Mouse (Mus musculus) kidney, postnatal 25 days (tissue): ENCODE data around the gene Robo4.

Experiments
- DNase-seq, 2 experiments: peaks; one replicate each; pipeline ENCODE4 v3.0.0; 2021; ENCODE audit warnings: mixed read lengths in 2 of 2

Gene Robo4

DNA sequence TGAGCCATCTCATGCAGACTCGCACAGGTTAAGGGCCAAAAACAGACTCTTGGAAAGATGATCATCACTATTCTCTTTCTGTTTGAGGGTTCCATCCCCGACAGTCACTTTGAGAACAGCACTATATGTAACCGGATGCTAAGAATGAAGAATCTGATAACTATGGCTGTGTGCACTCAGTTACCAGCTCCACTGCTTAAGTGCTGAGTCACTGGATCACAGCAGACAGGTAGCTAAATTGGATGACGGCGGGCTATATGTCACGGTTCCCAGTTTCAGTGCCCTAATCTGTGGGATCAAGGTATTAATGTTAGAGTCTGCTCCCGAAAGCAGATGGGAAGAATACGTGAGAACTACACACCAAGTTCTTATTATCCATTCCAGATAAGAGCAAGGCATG, 54.2 kb downstream of the Robo4 start:
- DNase-seq: no peak

DNA sequence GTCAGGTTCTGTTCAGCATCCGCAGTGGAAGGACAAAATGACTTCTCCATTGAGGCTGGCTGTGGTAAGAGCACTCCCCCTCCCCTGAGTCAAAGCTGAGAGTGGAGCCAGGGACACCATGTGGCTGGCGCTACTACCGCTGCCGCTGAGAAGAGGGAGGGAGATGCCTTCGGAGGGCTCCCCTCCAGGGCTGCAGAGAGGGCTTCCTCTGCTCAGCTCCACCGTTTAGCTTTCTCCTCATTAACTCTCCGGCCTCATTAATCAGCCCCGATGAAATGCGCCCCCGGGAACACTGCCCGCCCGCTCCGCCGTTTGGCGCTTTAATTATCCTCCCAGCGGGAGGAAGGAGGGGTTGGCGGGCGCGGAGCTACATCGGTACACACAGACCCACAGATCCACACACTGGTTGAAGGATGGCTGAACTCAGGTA, 54.8 kb downstream of the Robo4 start:
- no peak for DNase-seq

GRCm38 (mm10) chr9:37457151-37457550, 55.5 kb downstream of the Robo4 start:
- no peak for DNase-seq

DNA sequence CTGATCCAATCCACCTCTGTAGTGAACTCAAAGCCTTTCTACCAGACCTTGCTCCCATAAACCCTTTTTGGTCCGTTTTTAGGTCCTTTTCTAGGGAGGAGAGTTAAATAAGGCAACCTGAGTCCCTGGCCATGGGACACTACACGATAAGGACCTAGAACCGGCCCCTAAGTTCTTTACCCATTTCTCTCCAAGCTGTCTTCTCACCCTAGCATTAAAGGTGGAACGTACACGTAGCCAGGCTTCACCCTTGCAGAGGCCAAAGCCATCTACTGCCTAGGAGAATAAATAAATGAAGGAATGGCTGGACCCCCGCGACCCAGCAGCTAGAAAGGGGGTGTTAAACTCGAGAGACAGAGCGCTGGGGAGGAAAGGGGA, 58.0 kb downstream of the Robo4 start:
- no peak for DNase-seq

DNA sequence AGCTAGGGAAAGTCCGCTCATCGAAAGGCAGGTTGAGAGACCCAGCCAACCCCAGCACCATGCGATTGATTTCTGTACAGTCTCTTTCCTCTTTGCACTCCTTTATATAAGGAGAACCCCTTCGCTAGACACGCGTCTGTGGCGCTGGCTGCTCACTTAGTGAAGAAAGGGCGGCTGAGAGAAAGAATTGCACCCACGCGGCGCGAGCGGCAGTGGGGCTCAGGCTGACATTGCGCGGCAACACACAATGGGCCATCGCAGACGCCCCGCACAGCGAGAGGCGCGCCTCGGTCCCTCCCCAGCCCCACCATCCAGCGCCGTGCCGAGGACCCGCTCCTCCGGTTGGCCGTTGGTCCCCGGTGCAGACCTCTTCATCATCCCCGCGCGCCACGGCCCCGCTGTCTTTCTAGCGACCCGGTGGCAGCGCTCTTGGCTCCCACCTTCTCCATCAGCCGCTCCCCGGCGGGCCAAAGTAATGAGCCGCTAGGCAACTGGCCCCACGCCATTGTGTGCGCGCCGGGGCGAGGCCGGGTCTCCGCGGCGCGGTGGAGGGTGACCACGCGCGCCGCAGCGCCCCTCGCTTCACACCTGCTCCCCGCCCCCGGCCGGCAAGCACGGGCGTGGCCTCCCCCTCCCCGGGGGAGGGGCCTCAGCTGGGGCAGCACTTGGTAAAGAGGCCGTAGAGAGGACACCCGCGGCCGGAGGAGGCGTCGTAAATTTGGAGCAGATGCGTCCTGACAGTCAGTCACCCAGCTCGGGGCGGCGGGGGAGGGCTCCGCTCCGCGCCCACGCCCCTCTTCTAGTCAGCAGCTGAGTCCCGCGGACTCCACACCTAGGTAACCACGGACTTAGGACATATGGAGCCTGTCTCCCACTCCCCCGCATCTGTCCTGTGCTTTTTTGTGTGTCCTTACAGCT, 58.6 kb downstream of the Robo4 start:
- peak; percentile 34 to 65 for DNase-seq

DNA sequence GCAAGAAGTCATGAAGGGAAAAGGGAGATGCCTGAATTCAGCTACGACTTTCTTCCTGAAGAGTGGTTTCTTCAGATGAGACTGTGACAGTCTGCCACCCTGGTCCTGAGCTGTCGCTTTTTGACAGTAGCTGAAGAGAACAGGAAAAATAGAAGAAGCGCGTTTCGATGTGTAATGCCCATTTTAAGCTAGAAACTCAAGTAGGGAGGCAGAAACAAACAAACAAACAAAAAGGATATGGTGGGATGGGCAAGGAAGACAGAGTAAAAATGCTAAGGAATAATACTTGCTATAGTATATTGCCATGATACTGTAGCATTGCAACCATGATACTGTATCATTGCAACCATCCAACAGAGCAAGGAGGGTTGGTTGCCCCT, 59.3 kb downstream of the Robo4 start:
- no peak for DNase-seq

DNA sequence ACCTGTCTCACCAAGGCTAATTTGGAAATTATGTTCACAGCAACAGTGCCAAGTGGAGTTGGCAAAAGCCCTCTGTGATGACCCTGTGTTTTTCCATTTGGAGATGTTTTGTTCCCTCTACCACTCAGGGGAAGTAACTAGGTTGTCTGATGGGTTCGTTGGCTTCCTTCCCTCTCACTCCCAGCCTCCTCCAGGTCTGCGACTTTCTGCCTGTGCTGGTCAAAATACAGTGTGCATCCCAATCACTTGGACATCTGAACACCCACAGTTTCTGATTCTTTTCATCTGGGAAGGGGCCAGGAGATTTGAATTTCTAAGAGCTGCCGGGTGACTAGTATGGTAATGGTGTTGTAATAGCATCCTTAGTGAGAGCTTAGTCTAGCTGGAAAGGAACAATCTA, 59.9 kb downstream of the Robo4 start:
- no peak for DNase-seq

DNA sequence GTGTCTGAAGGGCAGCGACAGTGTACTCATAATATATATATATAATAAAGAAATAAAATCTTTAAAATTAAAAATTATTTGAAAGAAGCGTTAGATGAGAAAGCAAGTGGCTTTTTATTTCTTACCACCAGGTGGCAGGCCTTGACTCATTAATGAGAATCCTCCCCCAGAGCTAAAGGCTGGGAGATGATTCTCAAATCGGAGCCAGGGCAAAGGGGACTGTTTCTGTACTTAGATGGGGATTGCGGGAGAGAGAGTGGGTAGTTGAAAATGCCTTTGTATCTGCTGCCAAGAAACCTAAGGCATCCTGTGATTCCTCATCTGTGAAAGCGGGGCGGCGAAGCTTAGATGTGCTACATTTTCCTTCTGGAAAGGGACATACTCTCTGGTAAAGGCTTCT, 61.1 kb downstream of the Robo4 start:
- peak; percentile 50 to 79 for DNase-seq
